Mouse (Mus musculus) limb, embryonic 13.5 days (tissue): ENCODE data around the gene Rnf185. TPM values are rescaled to one million over a fixed set of nuclear protein-coding genes. Genes with fewer than 3 reads are reported as not detected.

ENCODE experiments used
- ATAC-seq: fragments of 200-750 bp; cut with Nextera tagmentation; 2 replicates; pipeline ENCODE4 v1.8.0; 2017; ENCODE audit warnings: low read depth, moderate number of reproducible peaks, moderate TSS enrichment; ENCODE audit not compliant: low FRiP score
- H3K27ac ChIP-seq: fragments of 300-500 bp; sonication (generic); 2 replicates; pipeline ENCODE4 v1.5.1; 2015; ENCODE audit warnings: inconsistent platforms, mild to moderate bottlenecking, moderate library complexity
- H3K27me3 ChIP-seq: fragments of 300-500 bp; sonication (generic); 2 replicates; pipeline ENCODE4 v1.6.1; 2015; ENCODE audit warnings: mild to moderate bottlenecking, inconsistent platforms
- H3K36me3 ChIP-seq: fragments of 300-500 bp; sonication (generic); 2 replicates; pipeline ENCODE4 v1.6.1; 2015; ENCODE audit warnings: inconsistent platforms, mild to moderate bottlenecking, moderate library complexity
- H3K4me1 ChIP-seq: fragments of 300-500 bp; sonication (generic); 2 replicates; pipeline ENCODE4 v1.6.1; 2015; ENCODE audit warnings: inconsistent platforms
- H3K4me2 ChIP-seq: fragments of 300-500 bp; sonication (generic); replicated peaks from 2 replicates; pipeline ENCODE4 v1.6.1; 2015; ENCODE audit warnings: inconsistent platforms, mild to moderate bottlenecking, moderate library complexity
- H3K4me3 ChIP-seq: fragments of 300-500 bp; sonication (generic); 2 replicates; pipeline ENCODE4 v1.5.1; 2015; ENCODE audit warnings: moderate library complexity, mild to moderate bottlenecking, inconsistent platforms
- H3K9ac ChIP-seq: fragments of 300-500 bp; sonication (generic); 2 replicates; pipeline ENCODE4 v1.6.1; 2015; ENCODE audit warnings: mild to moderate bottlenecking, inconsistent platforms
- H3K9me3 ChIP-seq: fragments of 300-500 bp; sonication (generic); 2 replicates; pipeline ENCODE4 v1.6.1; 2016; ENCODE audit warnings: inconsistent platforms
- WGBS: fragments of 180-500 bp; shearing (Covaris S2); methylation state at CpG from one replicate; pipeline ENCODE4 v1.1.7; 2015; 5-methylcytosine and 5-hydroxymethylcytosine counted together
- polyA plus RNA-seq: library from polyadenylated mRNA; unstranded; fragments of >200 nt; fragmentation: Nextera tagmentation; extraction: Ambion mirVana; gene quantifications from 2 replicates; pipeline ENCODE4 v1.2.1, GENCODE M21; 2015

The Rnf185 gene
- polyA plus RNA-seq, 1 experiment from 2014 or later: 41.3 TPM

DNA sequence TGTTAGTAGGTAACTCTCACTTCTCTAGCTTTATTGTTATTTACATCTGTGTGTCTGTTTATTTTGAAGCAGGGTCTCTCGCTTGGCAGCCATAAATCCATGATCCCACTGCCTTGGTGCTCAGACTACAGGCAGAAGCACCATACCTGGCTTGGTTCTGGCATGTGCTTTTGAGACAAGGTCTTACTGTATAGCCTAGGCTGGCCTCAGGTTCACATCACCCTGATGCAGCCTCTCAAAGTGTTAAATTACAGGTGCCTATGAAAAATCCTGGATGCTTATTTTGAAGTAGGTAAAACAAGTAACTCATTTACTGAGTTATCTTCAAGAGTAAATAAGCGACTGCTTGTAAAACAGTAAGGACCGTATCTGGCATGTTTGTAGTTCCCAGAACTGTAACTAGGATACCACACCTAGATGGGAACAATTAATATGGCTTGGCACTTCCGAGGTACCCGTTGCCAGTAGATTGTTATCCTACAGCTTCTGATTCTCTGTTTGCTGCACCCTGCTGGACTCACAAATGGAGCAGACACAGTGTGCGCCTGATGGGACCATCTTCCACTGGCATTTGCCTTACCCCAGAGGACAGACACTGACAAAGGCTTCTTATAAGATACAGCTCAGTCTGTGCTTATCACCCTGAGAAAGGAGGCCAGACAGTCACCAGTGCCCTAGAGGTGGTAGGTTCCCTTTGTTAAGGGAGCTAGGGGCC, 64.5 kb downstream of the Rnf185 start:
- H3K27ac ChIP-seq: no peak overlapping the region
- H3K9ac ChIP-seq: no peak overlapping the region
- no peak overlapping the region for H3K4me3 ChIP-seq
- no peaks in the 10 kb centered on the region for H3K9me3 ChIP-seq
- no peak for ATAC-seq
- WGBS: 76% methylated on average over 6 of the region's 6 CpGs
- no peak overlapping the region for H3K4me2 ChIP-seq
- peaks cover 4% of the 10 kb centered on the region for H3K4me1 ChIP-seq
- peaks cover 20% of the 10 kb centered on the region for H3K36me3 ChIP-seq
- H3K27me3 ChIP-seq: no peaks in the 10 kb centered on the region

DNA sequence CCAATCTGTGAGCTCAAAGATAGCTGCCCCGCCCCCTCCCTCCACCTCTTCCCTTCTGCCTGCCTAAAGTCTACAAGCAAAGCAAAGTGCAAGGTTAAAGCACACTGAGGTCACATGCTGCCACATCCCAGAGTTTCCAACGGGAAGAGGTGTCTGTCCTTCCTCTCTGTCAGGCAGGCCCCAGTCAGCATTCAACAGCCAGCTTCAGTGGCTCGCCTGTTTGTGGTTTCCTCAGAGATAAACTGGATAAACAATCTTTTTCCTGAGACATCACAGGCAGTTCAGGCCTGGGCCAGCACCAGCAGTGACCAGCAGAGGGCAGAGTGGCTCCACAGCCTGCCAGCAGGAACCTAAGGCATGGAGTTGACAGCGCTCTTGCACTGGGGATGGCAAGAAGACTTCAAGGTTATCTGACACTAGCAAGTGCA, 65.2 kb downstream of the Rnf185 start:
- WGBS: 19% methylated on average over 4 of the region's 4 CpGs
- Histone ChIP-seq H3K27ac (no peak overlapping the region), H3K4me1 (no peaks in the 10 kb centered on the region), H3K9ac (no peak overlapping the region), H3K9me3 (no peaks in the 10 kb centered on the region), H3K27me3 (no peaks in the 10 kb centered on the region), H3K36me3 (peaks cover 21% of the 10 kb centered on the region), H3K4me2 (no peak overlapping the region), H3K4me3 (no peak overlapping the region)
- peak; percentile 73; the same call in 1 of the 2 replicates for ATAC-seq

- Histone ChIP-seq H3K9ac (no peak overlapping the region), H3K4me1 (no peaks in the 10 kb centered on the region), H3K4me2 (no peak overlapping the region), H3K9me3 (no peaks in the 10 kb centered on the region), H3K27me3 (no peaks in the 10 kb centered on the region), H3K4me3 (no peak overlapping the region), H3K27ac (no peak overlapping the region), H3K36me3 (peaks cover 25% of the 10 kb centered on the region)
- no peak for ATAC-seq
- 82% methylated on average over 5 of the region's 5 CpGs for WGBS
Observed at GRCm38 (mm10) chr11:3382602-3383594, 69.3 kb downstream of the Rnf185 start.

DNA sequence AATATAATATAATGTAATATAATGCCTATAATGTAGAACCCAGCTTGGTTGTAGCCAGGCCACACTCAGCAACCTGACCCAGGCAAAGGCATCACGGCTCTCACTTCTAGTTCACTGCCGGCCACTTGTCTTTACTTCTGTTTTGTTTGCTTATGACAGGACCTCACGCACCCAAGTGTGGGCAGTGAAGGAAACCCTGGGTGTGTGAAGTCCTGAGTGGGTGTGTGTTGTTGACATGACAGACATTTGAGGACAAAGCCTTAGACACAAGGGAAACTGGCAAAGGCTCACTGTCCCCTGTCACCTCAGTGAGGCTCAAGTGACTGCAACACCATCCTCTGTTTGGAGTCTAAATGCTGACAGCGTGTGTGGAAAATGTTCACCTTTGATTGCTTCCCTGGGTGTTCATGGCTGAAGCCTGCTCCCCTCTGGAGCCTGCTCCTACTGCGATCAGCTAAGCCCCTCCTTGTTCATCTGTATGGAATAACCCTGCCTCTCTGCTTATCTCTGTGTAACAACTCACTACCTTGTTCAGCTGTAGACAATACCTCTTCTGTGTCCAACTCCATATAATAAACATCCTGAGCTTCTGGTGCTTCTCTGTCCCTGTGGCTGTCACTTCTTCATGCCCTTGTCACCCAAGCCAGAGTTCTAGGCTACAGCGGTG, 70.9 kb downstream of the Rnf185 start:
- H3K27me3 ChIP-seq: no peaks in the 10 kb centered on the region
- ATAC-seq: no peak
- 91% methylated on average over 6 of the region's 6 CpGs for WGBS
- no peak overlapping the region for H3K27ac ChIP-seq
- H3K4me3 ChIP-seq: no peak overlapping the region
- no peak overlapping the region for H3K4me2 ChIP-seq
- H3K9me3 ChIP-seq: no peaks in the 10 kb centered on the region
- peaks cover 22% of the 10 kb centered on the region for H3K36me3 ChIP-seq
- no peak overlapping the region for H3K9ac ChIP-seq
- H3K4me1 ChIP-seq: no peaks in the 10 kb centered on the region

- Histone ChIP-seq H3K9me3 (no peaks in the 10 kb centered on the region), H3K27me3 (no peaks in the 10 kb centered on the region), H3K36me3 (peaks cover 20% of the 10 kb centered on the region), H3K4me1 (peaks cover 10% of the 10 kb centered on the region), H3K4me2 (no peak overlapping the region), H3K9ac (no peak overlapping the region), H3K27ac (no peak overlapping the region), H3K4me3 (no peak overlapping the region)
- no peak for ATAC-seq
- WGBS: 87% methylated on average over 4 of the region's 4 CpGs
Observed at GRCm38 (mm10) chr11:3379427-3379826, 72.7 kb downstream of the Rnf185 start.

DNA sequence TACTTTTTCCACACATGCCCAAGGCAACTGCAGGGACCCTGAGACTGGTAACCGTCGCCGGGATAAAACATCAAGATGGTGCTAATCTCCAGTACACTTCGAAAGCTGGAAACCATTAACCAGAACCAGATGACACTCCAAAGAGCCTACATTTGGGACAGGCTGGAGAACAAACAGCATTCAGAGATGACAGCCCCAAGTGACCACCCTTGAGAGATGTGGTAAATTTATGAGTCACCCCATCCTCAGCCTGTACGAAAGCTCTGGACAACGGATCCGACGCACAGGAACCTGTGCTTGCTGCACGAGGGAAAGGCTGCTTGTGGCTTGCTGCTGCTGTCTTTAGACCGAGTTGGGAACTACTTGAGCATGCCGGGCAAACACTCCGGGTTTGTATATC, 77.4 kb downstream of the Rnf185 start:
- no peaks in the 10 kb centered on the region for H3K36me3 ChIP-seq
- H3K9ac ChIP-seq: peak overlapping the region; percentile 40; the same call in 1 of the 2 replicates
- peaks cover 42% of the 10 kb centered on the region for H3K4me1 ChIP-seq
- no peaks in the 10 kb centered on the region for H3K9me3 ChIP-seq
- peak overlapping the region; percentile 46 for H3K4me2 ChIP-seq
- ATAC-seq: no peak
- 24% methylated on average over 12 of the region's 12 CpGs for WGBS
- peak overlapping the region; percentile 67; the same call in 1 of the 2 replicates for H3K27ac ChIP-seq
- H3K27me3 ChIP-seq: no peaks in the 10 kb centered on the region
- no peak overlapping the region for H3K4me3 ChIP-seq

GRCm38 (mm10) chr11:3374293-3374645, 77.9 kb downstream of the Rnf185 start:
- H3K4me2 ChIP-seq: peak overlapping the region; percentile 46
- peaks cover 46% of the 10 kb centered on the region for H3K4me1 ChIP-seq
- 4% methylated on average over 7 of the region's 7 CpGs for WGBS
- ATAC-seq: no peak
- no peak overlapping the region for H3K4me3 ChIP-seq
- peak overlapping the region; percentile 67 for H3K27ac ChIP-seq
- H3K27me3 ChIP-seq: no peaks in the 10 kb centered on the region
- H3K9ac ChIP-seq: peak overlapping the region; percentile 40; the same call in 1 of the 2 replicates
- H3K36me3 ChIP-seq: no peaks in the 10 kb centered on the region
- no peaks in the 10 kb centered on the region for H3K9me3 ChIP-seq

DNA sequence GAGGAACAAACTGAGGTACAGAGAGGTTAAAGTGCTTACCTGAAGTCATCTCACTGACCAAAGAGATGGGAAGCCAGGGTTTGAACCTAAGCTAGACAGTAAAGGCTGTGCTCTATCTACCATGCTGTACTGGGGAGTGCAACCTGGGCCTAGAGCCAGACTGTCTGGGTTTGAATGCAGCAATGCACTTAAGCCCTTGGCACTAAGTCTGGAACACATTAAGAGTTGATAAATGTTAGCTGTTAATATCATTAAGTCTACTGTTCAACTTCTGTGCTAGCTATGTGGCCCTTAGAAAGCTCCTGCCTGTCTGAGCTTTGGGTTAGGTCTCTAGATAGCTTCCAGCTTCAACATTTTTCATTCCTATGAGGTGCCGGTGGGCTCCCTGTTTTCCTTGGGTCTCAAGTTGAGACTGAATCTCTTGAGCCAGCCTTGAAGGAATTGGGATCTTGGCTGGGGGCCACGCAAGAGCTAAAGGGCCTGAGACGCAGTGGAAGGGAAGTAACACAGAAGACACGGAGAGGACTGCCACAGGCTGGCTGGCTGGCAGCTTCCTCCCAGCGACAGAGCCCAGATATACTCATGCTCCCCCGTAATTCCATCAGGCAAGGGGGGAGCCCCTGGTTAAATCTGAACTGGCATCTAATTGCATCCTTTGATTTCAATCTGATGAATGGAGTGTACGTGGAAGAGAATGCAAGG, 78.4 kb downstream of the Rnf185 start:
- no peaks in the 10 kb centered on the region for H3K27me3 ChIP-seq
- H3K9me3 ChIP-seq: no peaks in the 10 kb centered on the region
- peaks cover 51% of the 10 kb centered on the region for H3K4me1 ChIP-seq
- H3K27ac ChIP-seq: peak overlapping the region; percentile 67
- H3K4me2 ChIP-seq: peak overlapping the region; percentile 46
- WGBS: 14% methylated on average over 7 of the region's 7 CpGs
- no peak overlapping the region for H3K4me3 ChIP-seq
- no peaks in the 10 kb centered on the region for H3K36me3 ChIP-seq
- 0 out of 2 replicates have a peak overlapping the region, but pooled peaks have one; percentile 40 for H3K9ac ChIP-seq
- no peak for ATAC-seq

- Histone ChIP-seq H3K9ac (peak overlapping the region; percentile 74), H3K4me1 (peaks cover 51% of the 10 kb centered on the region), H3K4me2 (peak overlapping the region; percentile 97), H3K27me3 (no peaks in the 10 kb centered on the region), H3K4me3 (peak overlapping the region; percentile 64), H3K27ac (peak overlapping the region; percentile 65), H3K9me3 (no peaks in the 10 kb centered on the region), H3K36me3 (no peaks in the 10 kb centered on the region)
- WGBS: 24% methylated on average over 7 of the region's 7 CpGs
- no peak; the same call in 1 of the 2 replicates for ATAC-seq
Observed at GRCm38 (mm10) chr11:3371599-3372295, 80.4 kb downstream of the Rnf185 start.

GRCm38 (mm10) chr11:3370928-3371598, 81.1 kb downstream of the Rnf185 start:
- no peaks in the 10 kb centered on the region for H3K36me3 ChIP-seq
- no peaks in the 10 kb centered on the region for H3K27me3 ChIP-seq
- peak overlapping the region; percentile 64 for H3K4me3 ChIP-seq
- H3K27ac ChIP-seq: peak overlapping the region; percentile 65; the same call in 1 of the 2 replicates
- H3K9me3 ChIP-seq: no peaks in the 10 kb centered on the region
- peak; percentile 96 for ATAC-seq
- peaks cover 51% of the 10 kb centered on the region for H3K4me1 ChIP-seq
- H3K9ac ChIP-seq: peak overlapping the region; percentile 75
- 2% methylated on average over 27 of the region's 27 CpGs for WGBS
- peak overlapping the region; percentile 97 for H3K4me2 ChIP-seq
